Mouse (Mus musculus): Measurements from ENCODE around the gene Khdc4.

The Khdc4 gene

GRCm38 (mm10) chr3:88716399-88717197 is 31.0 kb downstream of the Khdc4 start, which contains the start of gene Rit1:
TSS of gene Rit1 (plus strand) at chr3:88716838.
- in situ Hi-C loops (cut with MboI; ENCODE audit: unreplicated experiment in 2 of 2): loop anchor here in 1 of 2 experiments (25.0 kb wide), 1 partner anchor 1321 kb away; no protein-coding TSS in a partner anchor

GRCm38 (mm10) chr3:88717198-88717798 is 31.7 kb downstream of the Khdc4 start:
- in situ Hi-C loops (cut with MboI; ENCODE audit: unreplicated experiment in 2 of 2): loop anchor here in 1 of 2 experiments (25.0 kb wide), 1 partner anchor 1320 kb away; no protein-coding TSS in a partner anchor

- in situ Hi-C loops (cut with MboI; ENCODE audit: unreplicated experiment in 2 of 2): loop anchor here in 1 of 2 experiments (25.0 kb wide), 1 partner anchor 1319 kb away; no protein-coding TSS in a partner anchor
These were observed 32.2 kb downstream of the Khdc4 start for GRCm38 (mm10) chr3:88717831-88718230.

GRCm38 (mm10) chr3:88719098-88719497 is 33.5 kb downstream of the Khdc4 start:
- in situ Hi-C loops (cut with MboI; ENCODE audit: unreplicated experiment in 2 of 2): loop anchor here in 1 of 2 experiments (25.0 kb wide), 1 partner anchor 1318 kb away; no protein-coding TSS in a partner anchor

- in situ Hi-C loops (cut with MboI; ENCODE audit: unreplicated experiment in 2 of 2): loop anchor here in 1 of 2 experiments (5.0 kb wide), 1 partner anchor 59 kb away; no protein-coding TSS in a partner anchor
These were observed 51.0 kb downstream of the Khdc4 start for GRCm38 (mm10) chr3:88736556-88736955.

- in situ Hi-C loops (cut with MboI; ENCODE audit: unreplicated experiment in 2 of 2): loop anchor here in 1 of 2 experiments (5.0 kb wide), 1 partner anchor 61 kb away; no protein-coding TSS in a partner anchor
These were observed 53.0 kb downstream of the Khdc4 start for GRCm38 (mm10) chr3:88738641-88739040.

GRCm38 (mm10) chr3:88740147-88740546 is 54.5 kb downstream of the Khdc4 start:
- in situ Hi-C loops (cut with MboI; ENCODE audit: unreplicated experiment in 2 of 2): loop anchor here in 1 of 2 experiments (10.0 kb wide), 1 partner anchor 145 kb away; no protein-coding TSS in a partner anchor

- in situ Hi-C loops (cut with MboI; ENCODE audit: unreplicated experiment in 2 of 2): loop anchor here (5.0 to 10.0 kb wide), 2 partner anchors 138 to 151 kb away; partner anchors contain the start of gene Arhgef2 (in 1 of the 2)
These were observed 59.9 kb downstream of the Khdc4 start for GRCm38 (mm10) chr3:88745534-88745933.

- in situ Hi-C loops (cut with MboI; ENCODE audit: unreplicated experiment in 2 of 2): loop anchor here (5.0 to 10.0 kb wide), 2 partner anchors 139 to 152 kb away; partner anchors contain the start of gene Arhgef2 (in 1 of the 2)
These were observed 60.7 kb downstream of the Khdc4 start for GRCm38 (mm10) chr3:88746139-88746870.

GRCm38 (mm10) chr3:88746871-88747231 is 61.2 kb downstream of the Khdc4 start:
- in situ Hi-C loops (cut with MboI; ENCODE audit: unreplicated experiment in 2 of 2): loop anchor here (5.0 to 10.0 kb wide), 2 partner anchors 140 to 152 kb away; partner anchors contain the start of gene Arhgef2 (in 1 of the 2)

- in situ Hi-C loops (cut with MboI; ENCODE audit: unreplicated experiment in 2 of 2): no loop called here
These were observed 68.7 kb downstream of the Khdc4 start for GRCm38 (mm10) chr3:88754283-88754682.

- in situ Hi-C loops (cut with MboI; ENCODE audit: unreplicated experiment in 2 of 2): loop anchor here in 1 of 2 experiments (5.0 kb wide), 1 partner anchor 78 kb away; no protein-coding TSS in a partner anchor
These were observed 69.9 kb downstream of the Khdc4 start for GRCm38 (mm10) chr3:88755541-88755940.

- in situ Hi-C loops (cut with MboI; ENCODE audit: unreplicated experiment in 2 of 2): loop anchor here in 1 of 2 experiments (5.0 kb wide), 1 partner anchor 79 kb away; no protein-coding TSS in a partner anchor
These were observed 70.7 kb downstream of the Khdc4 start for GRCm38 (mm10) chr3:88756276-88756675.

- in situ Hi-C loops (cut with MboI; ENCODE audit: unreplicated experiment in 2 of 2): loop anchor here in 1 of 2 experiments (5.0 kb wide), 1 partner anchor 81 kb away; no protein-coding TSS in a partner anchor
These were observed 72.5 kb downstream of the Khdc4 start for GRCm38 (mm10) chr3:88758045-88758500.

GRCm38 (mm10) chr3:88761619-88762018 is 76.0 kb downstream of the Khdc4 start:
- in situ Hi-C loops (cut with MboI; ENCODE audit: unreplicated experiment in 2 of 2): no loop called here

GRCm38 (mm10) chr3:88762401-88762831 is 76.8 kb downstream of the Khdc4 start:
- in situ Hi-C loops (cut with MboI; ENCODE audit: unreplicated experiment in 2 of 2): no loop called here

Measured in v-Abl transformed pro-B cells (cell line).